Mouse (Mus musculus) heart, adult 11 months (tissue): ENCODE results near the gene Crybb1.

Experiments
- DNase-seq: peaks from one replicate; pipeline ENCODE4 v3.0.0; 2022

Gene Crybb1

GRCm38 (mm10) chr5:112237866-112238570 lies 17.6 kb upstream of the Crybb1 start:
- DNase-seq = no peak

GRCm38 (mm10) chr5:112238781-112239482 lies 16.7 kb upstream of the Crybb1 start:
- DNase-seq = no peak

- DNase-seq = peak; percentile 98
These were observed 14.9 kb upstream of the Crybb1 start for GRCm38 (mm10) chr5:112240761-112241160.

GRCm38 (mm10) chr5:112241849-112242248 lies 13.8 kb upstream of the Crybb1 start:
- DNase-seq = no peak

- DNase-seq = peak; percentile 97
These were observed 13.2 kb upstream of the Crybb1 start for GRCm38 (mm10) chr5:112242361-112242778.

GRCm38 (mm10) chr5:112243041-112243440 lies 12.6 kb upstream of the Crybb1 start:
- DNase-seq = no peak

GRCm38 (mm10) chr5:112243539-112244274 lies 11.9 kb upstream of the Crybb1 start:
- no peak for DNase-seq

- DNase-seq = no peak
These were observed 11.4 kb upstream of the Crybb1 start for GRCm38 (mm10) chr5:112244275-112244562.

- no peak for DNase-seq
These were observed 10.6 kb upstream of the Crybb1 start for GRCm38 (mm10) chr5:112244890-112245615.

- no peak for DNase-seq
These were observed 8.2 kb upstream of the Crybb1 start for GRCm38 (mm10) chr5:112247399-112247798.

GRCm38 (mm10) chr5:112249106-112249505 lies 6.5 kb upstream of the Crybb1 start:
- DNase-seq = no peak

- peak; percentile 98 for DNase-seq
These were observed 3.2 kb upstream of the Crybb1 start, which contains the start of gene Cryba4 for GRCm38 (mm10) chr5:112252400-112252799. Gene Cryba4 (minus strand): TSS chr5:112252518.

- DNase-seq = peak; percentile 96
These were observed 2.4 kb upstream of the Crybb1 start for GRCm38 (mm10) chr5:112253169-112253568.

GRCm38 (mm10) chr5:112254282-112254806 lies 1.3 kb upstream of the Crybb1 start:
- DNase-seq = peak; percentile 98

- DNase-seq = no peak
These were observed 842 bp downstream of the Crybb1 start for GRCm38 (mm10) chr5:112256457-112256856.

- no peak for DNase-seq
These were observed 2.3 kb downstream of the Crybb1 start for GRCm38 (mm10) chr5:112257896-112258295.

- no peak for DNase-seq
These were observed 4.4 kb downstream of the Crybb1 start for GRCm38 (mm10) chr5:112259862-112260650.

- no peak for DNase-seq
These were observed 5.2 kb downstream of the Crybb1 start for GRCm38 (mm10) chr5:112260818-112261217.

- DNase-seq = no peak
These were observed 8.5 kb downstream of the Crybb1 start for GRCm38 (mm10) chr5:112264099-112264498.

GRCm38 (mm10) chr5:112265110-112265509 lies 9.5 kb downstream of the Crybb1 start:
- no peak for DNase-seq

GRCm38 (mm10) chr5:112265515-112265914 lies 9.9 kb downstream of the Crybb1 start:
- peak; percentile 97 for DNase-seq
